Mouse (Mus musculus): ENCODE measurements around the gene Elmo1. TPM values are rescaled to one million over a fixed set of nuclear protein-coding genes. Genes with fewer than 3 reads are reported as not detected.

The Elmo1 gene
- polyA plus RNA-seq, 1 experiment from 2014 or later, result 11.9 TPM

- no peaks in the 10 kb centered on the region for H3K36me3 ChIP-seq (ENCODE audit: control insufficient read depth, insufficient read depth, low read length)
- 74% methylated on average over 10 of the region's 10 CpGs for WGBS
- no peaks in the 10 kb centered on the region for H3K9me3 ChIP-seq (replicated peaks; ENCODE audit: control insufficient read depth, low read length)
- no peak overlapping the region for H3K27ac ChIP-seq (ENCODE audit: low read length)
- H3K4me1 ChIP-seq (ENCODE audit: control insufficient read depth, insufficient read depth, low read length), result no peaks in the 10 kb centered on the region; the same call in 1 of the 2 replicates
- H3K27me3 ChIP-seq (ENCODE audit: control insufficient read depth, insufficient read depth, low read length), result no peaks in the 10 kb centered on the region
- no peak overlapping the region for H3K4me2 ChIP-seq (ENCODE audit: low read depth, low read length)
- H3K9ac ChIP-seq (ENCODE audit: low read length), result no peak overlapping the region
- H3K4me3 ChIP-seq (replicated peaks; ENCODE audit: low read length), result no peak overlapping the region
- peak; percentile 11; the same call in 1 of the 2 replicates for ATAC-seq (ENCODE audit: insufficient read depth, low FRiP score)
Observed at GRCm38 (mm10) chr13:20125845-20126244, 35.4 kb downstream of the Elmo1 start.

GRCm38 (mm10) chr13:20127553-20127952 is 37.2 kb downstream of the Elmo1 start:
- WGBS, result 64% methylated on average over 4 of the region's 4 CpGs
- H3K4me3 ChIP-seq (replicated peaks; ENCODE audit: low read length), result no peak overlapping the region
- peaks cover 3% of the 10 kb centered on the region for H3K4me1 ChIP-seq (ENCODE audit: control insufficient read depth, insufficient read depth, low read length)
- H3K9me3 ChIP-seq (replicated peaks; ENCODE audit: control insufficient read depth, low read length), result no peaks in the 10 kb centered on the region
- no peak overlapping the region for H3K4me2 ChIP-seq (ENCODE audit: low read depth, low read length)
- H3K9ac ChIP-seq (ENCODE audit: low read length), result no peak overlapping the region
- no peak overlapping the region for H3K27ac ChIP-seq (ENCODE audit: low read length)
- H3K36me3 ChIP-seq (ENCODE audit: control insufficient read depth, insufficient read depth, low read length), result no peaks in the 10 kb centered on the region
- no peak for ATAC-seq (ENCODE audit: insufficient read depth, low FRiP score)
- H3K27me3 ChIP-seq (ENCODE audit: control insufficient read depth, insufficient read depth, low read length), result no peaks in the 10 kb centered on the region

DNA sequence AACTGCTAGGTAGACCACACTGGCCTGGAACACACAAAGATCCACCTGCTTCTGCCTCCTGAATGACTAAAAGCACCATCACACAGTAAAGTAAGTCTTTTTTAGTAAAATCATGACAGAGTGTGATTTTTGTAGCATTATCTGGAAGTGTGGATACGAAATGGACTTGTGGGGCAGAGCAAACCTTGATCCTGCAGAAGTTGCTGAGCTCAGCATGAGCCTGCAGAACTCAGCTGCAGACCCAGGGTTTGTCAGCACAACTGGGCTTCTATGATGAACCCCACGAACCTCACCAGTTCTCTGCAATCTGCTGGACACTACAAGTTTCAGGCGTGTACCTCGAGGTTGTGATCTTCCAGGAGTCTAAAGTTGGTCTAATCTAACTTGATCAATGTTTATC is 37.7 kb downstream of the Elmo1 start:
- no peak for ATAC-seq (ENCODE audit: insufficient read depth, low FRiP score)
- no peak overlapping the region for H3K4me2 ChIP-seq (ENCODE audit: low read depth, low read length)
- H3K9me3 ChIP-seq (replicated peaks; ENCODE audit: control insufficient read depth, low read length), result no peaks in the 10 kb centered on the region
- H3K27ac ChIP-seq (ENCODE audit: low read length), result no peak overlapping the region
- peaks cover 7% of the 10 kb centered on the region for H3K4me1 ChIP-seq (ENCODE audit: control insufficient read depth, insufficient read depth, low read length)
- no peak overlapping the region for H3K4me3 ChIP-seq (replicated peaks; ENCODE audit: low read length)
- H3K9ac ChIP-seq (ENCODE audit: low read length), result no peak overlapping the region
- H3K36me3 ChIP-seq (ENCODE audit: control insufficient read depth, insufficient read depth, low read length), result no peaks in the 10 kb centered on the region
- WGBS, result 68% methylated on average over 4 of the region's 4 CpGs
- no peaks in the 10 kb centered on the region for H3K27me3 ChIP-seq (ENCODE audit: control insufficient read depth, insufficient read depth, low read length)

DNA sequence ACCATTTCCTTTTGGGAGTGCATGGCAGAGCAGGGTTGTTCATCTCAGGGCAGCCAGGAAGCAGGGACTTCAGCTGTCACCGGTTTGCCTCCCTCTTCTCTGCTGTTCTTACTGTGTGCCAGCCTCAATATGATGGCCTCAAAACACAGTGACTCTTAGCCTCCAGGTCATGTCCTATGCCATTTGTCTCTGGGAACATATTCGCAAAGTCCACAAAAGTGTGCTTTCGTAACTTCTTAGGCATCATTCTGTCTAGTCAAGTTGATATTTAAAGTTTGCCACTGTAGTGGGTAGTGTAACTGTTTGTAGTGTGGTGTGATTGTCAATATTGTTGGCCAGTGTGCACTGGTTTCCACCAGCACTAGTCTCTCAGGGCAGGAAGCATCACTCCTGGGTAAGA is 40.3 kb downstream of the Elmo1 start:
- H3K4me2 ChIP-seq (ENCODE audit: low read depth, low read length), result no peak overlapping the region
- ATAC-seq (ENCODE audit: insufficient read depth, low FRiP score), result no peak
- H3K4me1 ChIP-seq (ENCODE audit: control insufficient read depth, insufficient read depth, low read length), result peaks cover 22% of the 10 kb centered on the region
- no peak overlapping the region for H3K27ac ChIP-seq (ENCODE audit: low read length)
- WGBS, result 84% methylated on average over 3 of the region's 3 CpGs
- H3K9ac ChIP-seq (ENCODE audit: low read length), result no peak overlapping the region
- no peaks in the 10 kb centered on the region for H3K36me3 ChIP-seq (ENCODE audit: control insufficient read depth, insufficient read depth, low read length)
- no peaks in the 10 kb centered on the region for H3K27me3 ChIP-seq (ENCODE audit: control insufficient read depth, insufficient read depth, low read length)
- H3K4me3 ChIP-seq (replicated peaks; ENCODE audit: low read length), result no peak overlapping the region
- no peaks in the 10 kb centered on the region for H3K9me3 ChIP-seq (replicated peaks; ENCODE audit: control insufficient read depth, low read length)

DNA sequence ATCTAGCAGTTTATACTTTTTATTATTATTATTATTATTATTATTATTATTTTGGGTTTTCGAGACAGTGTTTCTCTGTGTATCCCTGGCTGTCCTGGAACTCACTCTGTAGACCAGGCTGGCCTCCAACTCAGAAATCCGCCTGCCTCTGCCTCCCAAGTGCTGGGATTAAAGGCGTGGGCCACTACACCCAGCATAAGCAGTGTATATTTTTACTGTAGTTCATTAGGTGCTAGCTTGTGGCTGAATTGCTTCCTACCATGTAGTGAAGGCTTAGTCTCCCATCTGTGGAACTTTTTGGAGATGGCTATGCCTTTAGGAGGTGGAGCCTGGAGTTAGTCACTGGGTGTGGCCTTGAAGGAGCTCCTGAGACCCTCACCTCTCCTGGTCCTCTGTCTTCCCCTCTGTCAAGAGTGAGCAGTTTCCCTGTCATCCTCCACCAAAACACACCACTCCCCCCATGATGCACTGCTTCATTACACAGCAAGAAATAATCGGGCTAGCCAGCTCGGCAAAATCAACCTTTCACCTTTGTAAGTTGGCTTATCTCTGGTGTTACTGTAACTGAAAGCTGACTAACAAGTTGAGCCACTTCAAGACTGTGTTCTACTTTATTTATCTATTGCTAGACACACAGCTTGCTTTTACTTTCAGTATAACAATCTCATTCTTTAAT is 41.1 kb downstream of the Elmo1 start:
- Histone ChIP-seq H3K9me3 (replicated peaks; ENCODE audit: control insufficient read depth, low read length) (no peaks in the 10 kb centered on the region), H3K36me3 (ENCODE audit: control insufficient read depth, insufficient read depth, low read length) (no peaks in the 10 kb centered on the region), H3K4me2 (ENCODE audit: low read depth, low read length) (no peak overlapping the region), H3K4me3 (replicated peaks; ENCODE audit: low read length) (0 out of 2 replicates have a peak overlapping the region, but pooled peaks have one; percentile 2), H3K27ac (ENCODE audit: low read length) (peak overlapping the region; percentile 50; the same call in 1 of the 2 replicates), H3K9ac (ENCODE audit: low read length) (no peak overlapping the region), H3K4me1 (ENCODE audit: control insufficient read depth, insufficient read depth, low read length) (peaks cover 22% of the 10 kb centered on the region), H3K27me3 (ENCODE audit: control insufficient read depth, insufficient read depth, low read length) (no peaks in the 10 kb centered on the region)
- WGBS, result 62% methylated on average over 5 of the region's 5 CpGs
- peak; percentile 84 for ATAC-seq (ENCODE audit: insufficient read depth, low FRiP score)

GRCm38 (mm10) chr13:20131998-20132371 is 41.6 kb downstream of the Elmo1 start:
- no peaks in the 10 kb centered on the region for H3K27me3 ChIP-seq (ENCODE audit: control insufficient read depth, insufficient read depth, low read length)
- 60% methylated on average over 4 of the region's 4 CpGs for WGBS
- peaks cover 22% of the 10 kb centered on the region for H3K4me1 ChIP-seq (ENCODE audit: control insufficient read depth, insufficient read depth, low read length)
- 0 out of 2 replicates have a peak overlapping the region, but pooled peaks have one; percentile 2 for H3K4me3 ChIP-seq (replicated peaks; ENCODE audit: low read length)
- H3K27ac ChIP-seq (ENCODE audit: low read length), result no peak overlapping the region
- H3K9me3 ChIP-seq (replicated peaks; ENCODE audit: control insufficient read depth, low read length), result no peaks in the 10 kb centered on the region
- no peak overlapping the region for H3K4me2 ChIP-seq (ENCODE audit: low read depth, low read length)
- H3K9ac ChIP-seq (ENCODE audit: low read length), result no peak overlapping the region
- no peak for ATAC-seq (ENCODE audit: insufficient read depth, low FRiP score)
- no peaks in the 10 kb centered on the region for H3K36me3 ChIP-seq (ENCODE audit: control insufficient read depth, insufficient read depth, low read length)

- peak; percentile 71; the same call in 1 of the 2 replicates for ATAC-seq (ENCODE audit: insufficient read depth, low FRiP score)
- Histone ChIP-seq H3K9me3 (replicated peaks; ENCODE audit: control insufficient read depth, low read length) (no peaks in the 10 kb centered on the region), H3K27me3 (ENCODE audit: control insufficient read depth, insufficient read depth, low read length) (no peaks in the 10 kb centered on the region), H3K4me3 (replicated peaks; ENCODE audit: low read length) (no peak overlapping the region), H3K27ac (ENCODE audit: low read length) (peak overlapping the region; percentile 60), H3K4me2 (ENCODE audit: low read depth, low read length) (no peak overlapping the region), H3K9ac (ENCODE audit: low read length) (no peak overlapping the region), H3K4me1 (ENCODE audit: control insufficient read depth, insufficient read depth, low read length) (peaks cover 25% of the 10 kb centered on the region), H3K36me3 (ENCODE audit: control insufficient read depth, insufficient read depth, low read length) (no peaks in the 10 kb centered on the region)
- whole genome bisulfite sequencing, result 42% methylated on average over 6 of the region's 6 CpGs
Observed at GRCm38 (mm10) chr13:20133602-20134394, 43.4 kb downstream of the Elmo1 start.

GRCm38 (mm10) chr13:20134395-20135225 is 44.2 kb downstream of the Elmo1 start:
- Histone ChIP-seq H3K4me3 (replicated peaks; ENCODE audit: low read length) (no peak overlapping the region), H3K36me3 (ENCODE audit: control insufficient read depth, insufficient read depth, low read length) (no peaks in the 10 kb centered on the region), H3K27ac (ENCODE audit: low read length) (0 out of 2 replicates have a peak overlapping the region, but pooled peaks have one; percentile 43), H3K9ac (ENCODE audit: low read length) (no peak overlapping the region), H3K4me1 (ENCODE audit: control insufficient read depth, insufficient read depth, low read length) (peaks cover 25% of the 10 kb centered on the region), H3K9me3 (replicated peaks; ENCODE audit: control insufficient read depth, low read length) (no peaks in the 10 kb centered on the region), H3K4me2 (ENCODE audit: low read depth, low read length) (no peak overlapping the region), H3K27me3 (ENCODE audit: control insufficient read depth, insufficient read depth, low read length) (no peaks in the 10 kb centered on the region)
- ATAC-seq (ENCODE audit: insufficient read depth, low FRiP score), result no peak
- WGBS, result 78% methylated on average over 18 of the region's 18 CpGs
